Mouse (Mus musculus) thymus, postnatal 25 days (tissue): ENCODE results near the gene Msx3.

Experiments used
- DNase-seq: peaks from one replicate; pipeline ENCODE4 v3.0.0; 2022

Gene Msx3

DNA sequence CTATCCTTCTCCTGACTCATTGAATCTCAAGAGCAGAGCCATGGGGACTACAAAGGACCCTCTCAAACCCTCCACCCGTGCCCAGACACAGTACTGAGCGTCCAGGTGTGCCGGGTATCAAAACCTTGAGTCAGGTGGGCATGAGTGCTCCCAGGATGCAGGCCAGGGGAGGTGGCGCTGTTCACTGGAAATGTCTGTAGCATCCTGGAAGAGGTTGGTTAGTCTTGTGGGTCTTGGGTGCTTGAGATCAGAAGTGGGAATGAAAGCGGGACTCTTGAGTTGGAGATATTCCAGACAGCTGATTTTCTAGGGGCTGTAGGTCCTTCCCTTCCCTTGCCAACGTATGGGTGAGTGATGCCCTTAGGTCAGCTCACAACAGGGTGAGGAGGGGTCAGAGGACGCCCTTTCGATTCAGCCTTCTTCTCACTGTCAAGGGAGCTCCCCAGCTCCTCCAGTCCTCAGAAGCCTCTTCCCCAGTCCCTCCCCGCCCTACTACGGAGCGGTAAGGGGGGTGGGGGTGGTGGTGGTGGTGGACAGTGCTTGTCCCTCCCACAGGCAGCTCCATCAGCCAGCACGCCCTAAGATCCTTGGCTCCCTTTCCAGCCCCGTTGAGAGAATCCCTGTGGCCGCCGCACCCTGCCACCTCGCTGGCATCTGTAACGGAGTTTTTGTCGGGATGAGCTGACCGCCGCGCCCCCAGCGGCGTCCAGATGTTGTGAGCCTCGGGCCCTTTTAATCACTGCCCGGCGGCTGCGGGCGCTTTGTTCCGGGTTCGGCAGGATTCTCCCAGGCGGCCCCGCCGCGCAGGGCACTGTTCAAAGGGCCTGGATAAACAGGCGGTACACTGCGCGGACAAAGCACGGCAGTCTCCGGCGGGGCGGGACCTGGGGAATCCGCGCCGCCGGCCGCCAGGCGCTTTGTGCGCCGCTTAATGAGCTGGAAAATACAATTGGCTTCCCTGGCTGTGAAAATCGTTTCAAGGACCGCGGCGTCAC, 8.8 kb upstream of the Msx3 start:
- DNase-seq, result no peak

DNA sequence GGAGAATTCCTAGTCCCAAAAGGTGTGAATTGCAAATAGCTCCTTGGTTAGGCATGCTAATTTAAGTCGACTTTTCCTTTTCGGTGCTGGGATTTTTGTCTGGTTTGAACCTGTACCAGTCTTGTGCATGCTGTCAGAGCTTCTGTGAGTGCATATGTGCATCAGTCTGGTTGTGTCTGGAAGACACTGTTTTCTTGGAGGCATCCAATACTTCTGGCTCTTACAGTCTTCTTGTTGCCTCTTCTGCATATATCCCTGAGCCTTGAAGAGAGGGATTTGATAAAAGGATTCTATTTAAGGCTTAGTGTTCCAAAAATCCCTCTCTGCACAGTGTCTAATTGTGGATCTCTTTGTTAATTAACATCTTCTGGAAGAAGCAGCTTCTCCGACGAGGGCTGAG, 5.2 kb upstream of the Msx3 start:
- no peak for DNase-seq

DNA sequence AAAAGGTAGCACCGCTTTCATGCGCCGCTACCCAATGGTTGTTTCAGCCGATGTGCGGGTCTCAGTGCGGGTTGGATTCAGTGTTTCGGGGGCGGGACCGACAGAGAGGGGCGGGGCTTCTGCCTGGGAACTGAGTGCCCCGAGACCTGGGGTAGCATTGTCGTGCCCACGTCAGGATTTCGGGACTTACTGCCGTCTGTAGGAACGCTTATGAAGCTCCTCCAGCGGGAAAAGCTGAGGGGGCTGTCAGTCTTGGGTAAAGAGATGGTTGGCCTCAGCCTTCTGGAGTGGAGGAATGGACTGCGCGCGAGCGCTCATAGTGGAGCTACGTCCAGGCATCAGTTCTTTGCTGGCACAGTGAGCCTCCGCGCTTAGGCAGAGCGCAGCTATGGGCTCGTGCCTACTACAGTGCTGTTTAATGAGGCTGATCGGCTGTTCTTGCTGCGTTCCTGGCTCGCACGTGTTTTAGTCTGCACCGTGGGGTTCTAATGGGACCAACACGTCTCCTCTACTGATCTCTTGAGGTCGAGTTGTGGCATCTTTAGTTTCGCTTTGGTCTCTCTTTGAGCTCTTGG, 313 bp upstream of the Msx3 start:
- DNase-seq, result no peak

DNA sequence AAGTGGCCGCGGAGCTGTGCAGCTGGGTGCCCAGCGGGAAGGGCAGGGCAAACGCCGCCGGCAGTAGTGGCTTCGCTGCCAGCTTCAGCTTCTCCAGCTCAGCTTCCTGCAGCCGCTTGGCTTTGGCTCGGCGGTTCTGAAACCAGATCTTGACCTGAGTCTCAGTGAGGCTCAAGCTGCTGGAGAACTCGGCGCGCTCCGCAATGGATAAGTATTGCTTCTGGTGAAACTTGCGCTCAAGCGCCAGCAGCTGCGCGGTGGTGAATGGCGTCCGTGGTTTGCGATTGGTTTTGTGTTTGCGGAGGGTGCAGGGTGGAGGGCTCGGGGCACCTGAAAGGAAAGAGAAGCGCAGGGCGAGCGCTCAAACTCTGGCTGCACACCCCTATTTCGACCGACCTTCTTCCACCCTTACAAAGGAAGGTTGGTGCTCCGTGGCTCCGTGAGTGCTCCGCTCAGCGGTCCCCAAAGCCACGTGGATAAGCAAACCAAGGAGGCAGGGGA, 1.0 kb downstream of the Msx3 start:
- DNase-seq, result no peak

DNA sequence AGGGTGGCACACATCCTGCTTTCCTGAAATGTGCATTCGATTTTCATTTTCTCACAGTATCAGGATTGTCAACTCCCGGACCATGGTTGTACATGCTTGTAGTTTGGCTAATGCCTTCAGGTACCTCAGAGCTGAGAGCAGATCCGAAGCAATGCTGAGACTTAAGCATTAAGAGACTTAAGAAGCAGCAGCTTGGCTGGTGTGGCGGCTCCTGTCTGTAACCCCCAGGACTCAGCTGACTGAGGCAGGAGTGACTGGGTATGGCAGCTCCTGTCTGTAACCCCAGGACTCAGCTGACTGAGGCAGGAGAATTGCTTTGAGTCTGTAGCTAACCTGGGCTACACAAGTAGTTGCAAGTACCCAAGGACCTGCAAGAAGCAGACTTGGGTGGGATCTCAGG, 3.3 kb downstream of the Msx3 start:
- DNase-seq, result no peak

DNA sequence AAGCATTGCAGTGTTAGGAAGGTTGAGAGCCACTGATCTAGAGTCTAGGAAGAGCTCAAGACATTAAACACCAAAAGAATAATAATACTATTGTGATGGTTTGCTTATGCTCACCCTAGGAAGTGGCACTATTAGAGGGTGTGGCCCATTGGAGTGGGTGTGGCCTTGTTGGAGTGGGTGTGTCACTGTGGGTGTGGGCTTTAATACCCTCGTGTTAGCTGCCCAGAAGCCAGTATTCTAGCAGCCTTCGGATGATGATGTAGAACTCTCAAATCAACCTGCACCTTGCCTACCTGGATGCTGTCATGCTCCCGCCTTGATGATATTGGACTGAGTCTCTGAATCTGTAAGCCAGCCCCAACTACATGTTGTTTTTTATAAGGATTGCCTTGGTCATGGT, 6.2 kb downstream of the Msx3 start:
- no peak for DNase-seq

DNA sequence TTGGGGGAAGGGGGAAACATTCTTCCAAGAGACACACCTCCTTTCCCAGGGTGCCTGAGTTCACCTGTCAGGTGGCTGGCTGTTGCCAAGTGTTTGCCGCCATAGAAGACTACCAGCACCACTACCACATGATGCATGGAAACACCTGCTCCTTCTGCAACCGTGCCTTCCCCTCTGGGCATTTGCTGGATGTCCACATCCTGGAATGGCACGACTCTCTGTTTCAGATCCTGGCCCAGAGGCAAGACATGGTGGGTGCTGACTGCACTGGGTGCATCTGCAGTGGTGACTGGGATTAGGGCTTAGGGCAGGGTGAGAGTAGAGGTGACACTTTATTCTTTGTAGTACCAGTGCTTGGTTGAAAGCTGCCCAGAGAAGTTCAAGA, 11.7 kb downstream of the Msx3 start:
- DNase-seq, result no peak

DNA sequence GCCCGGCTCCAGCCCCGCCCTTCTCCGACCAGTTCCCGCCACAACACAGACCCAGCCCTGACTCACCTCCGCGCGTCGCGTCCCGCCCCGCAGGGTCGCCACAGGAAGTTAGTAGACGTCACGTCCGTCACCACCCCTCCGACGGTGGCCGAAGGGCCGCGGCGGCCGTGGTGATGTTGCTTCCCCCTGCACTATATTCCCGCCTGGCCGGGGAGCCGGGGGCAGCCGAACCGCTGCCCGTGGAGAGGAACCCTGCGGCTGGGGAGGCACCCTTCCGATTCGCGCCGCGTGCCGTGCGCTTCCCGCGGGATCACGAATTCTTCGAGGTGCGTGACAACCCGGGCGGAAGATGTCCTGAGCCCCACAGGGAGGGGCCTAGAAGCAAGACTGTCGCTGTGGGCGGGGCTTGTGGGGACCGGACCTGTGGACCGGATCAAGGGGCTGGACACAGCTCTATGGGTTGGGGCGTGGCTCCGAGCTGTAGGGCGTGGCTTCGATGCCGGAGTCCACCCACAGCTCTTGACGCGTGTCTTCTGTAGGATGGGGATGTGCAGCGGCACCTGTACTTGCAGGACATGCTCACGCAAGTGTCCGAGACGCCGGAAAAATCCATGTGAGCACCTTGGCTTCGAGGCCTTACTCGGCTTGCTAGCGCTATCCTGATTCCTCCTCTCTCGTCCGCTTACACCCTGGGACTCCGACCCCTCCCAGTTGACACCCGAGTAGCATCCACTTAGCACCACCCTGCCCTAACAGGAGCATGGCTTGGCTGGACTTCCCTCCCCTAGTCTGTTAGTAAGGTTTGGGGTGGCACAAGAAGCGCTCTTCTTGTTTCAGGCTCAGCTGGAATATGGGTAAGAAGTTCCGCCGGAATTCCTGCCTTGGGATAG, 12.4 kb downstream of the Msx3 start, which contains the start of the genes Zfp511 and Tubgcp2:
Gene Zfp511, plus strand, starts transcription at position 111 of the 890 bp plus-strand sequence.
Gene Tubgcp2, minus strand, starts transcription at position 389 of the 890 bp plus-strand sequence.
- DNase-seq, result peak; percentile 87

DNA sequence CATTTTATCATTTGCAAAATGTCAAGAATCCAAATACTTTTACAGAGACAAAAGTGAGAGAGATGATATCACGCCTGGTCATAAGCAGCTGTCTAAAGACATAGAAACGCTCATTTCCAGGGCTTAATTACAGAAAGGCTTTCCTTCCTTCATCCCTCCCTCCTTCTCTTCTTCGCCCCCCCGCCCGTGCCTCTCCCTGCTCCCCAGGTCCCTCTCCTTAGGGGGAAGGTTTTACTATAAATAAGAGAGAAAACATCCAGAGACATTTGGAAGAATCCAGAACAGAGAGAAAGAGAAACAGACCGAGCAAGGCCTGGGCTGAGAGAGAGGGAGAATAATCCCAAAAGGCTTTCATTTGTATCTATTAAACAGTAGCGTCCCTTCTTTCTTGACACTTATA, 13.4 kb downstream of the Msx3 start:
- DNase-seq, result no peak

DNA sequence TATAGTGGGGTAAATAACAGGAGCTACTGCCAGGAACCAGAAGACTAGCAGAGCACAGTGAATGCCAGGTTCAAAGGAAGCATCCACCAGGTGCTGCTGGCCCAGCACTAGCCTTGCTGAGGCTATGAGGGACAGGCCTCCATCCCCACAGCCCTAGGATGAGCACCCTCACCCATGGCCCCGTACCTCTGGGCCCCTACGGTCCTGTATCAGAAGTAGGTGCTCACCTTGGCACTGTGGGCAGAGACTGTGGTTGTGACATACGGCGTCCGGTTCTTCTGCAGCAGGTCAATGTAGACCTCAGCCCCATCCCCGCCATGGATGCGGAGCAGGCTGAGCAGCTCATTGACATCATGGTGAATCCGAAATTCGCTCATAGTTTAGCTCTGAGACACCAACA, 15.5 kb downstream of the Msx3 start:
- DNase-seq, result no peak

DNA sequence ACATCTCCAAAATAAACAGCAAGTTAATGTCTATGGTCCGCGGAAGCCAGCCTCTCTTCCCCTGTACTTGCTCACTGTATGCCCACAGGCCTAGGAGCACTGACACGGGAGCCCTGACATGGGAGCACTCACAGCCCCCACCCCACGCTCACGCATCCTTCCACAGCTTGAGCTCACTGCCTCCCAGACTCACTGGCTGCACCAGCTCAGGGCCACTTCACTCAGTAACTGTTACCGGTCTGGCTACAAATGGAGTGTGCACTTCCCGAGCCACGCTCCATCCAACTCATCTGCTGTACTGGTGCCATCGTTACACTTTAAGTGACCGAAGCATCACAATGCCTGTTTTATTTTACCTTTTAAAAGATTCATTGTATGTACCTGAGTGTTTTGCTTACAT, 16.5 kb downstream of the Msx3 start:
- no peak for DNase-seq

DNA sequence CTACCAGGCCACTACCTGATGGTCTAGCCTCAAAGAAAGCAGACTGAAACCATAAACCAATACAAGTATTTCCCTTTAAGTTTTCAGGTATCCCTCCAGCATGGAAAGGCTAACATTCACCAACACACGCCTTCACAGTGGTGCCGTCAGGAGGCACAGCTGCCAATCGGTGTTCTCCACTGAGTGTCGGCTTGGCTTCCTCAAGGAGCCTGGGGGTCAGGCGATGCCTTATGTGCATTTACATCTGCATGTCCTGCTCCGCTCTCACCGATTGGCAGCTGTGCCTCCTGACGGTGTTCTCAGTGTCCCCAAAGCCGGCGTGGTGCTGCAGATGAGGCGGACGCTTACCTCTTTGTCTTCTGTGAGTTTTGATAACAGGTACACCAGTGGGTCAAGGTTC, 17.1 kb downstream of the Msx3 start:
- DNase-seq, result no peak

DNA sequence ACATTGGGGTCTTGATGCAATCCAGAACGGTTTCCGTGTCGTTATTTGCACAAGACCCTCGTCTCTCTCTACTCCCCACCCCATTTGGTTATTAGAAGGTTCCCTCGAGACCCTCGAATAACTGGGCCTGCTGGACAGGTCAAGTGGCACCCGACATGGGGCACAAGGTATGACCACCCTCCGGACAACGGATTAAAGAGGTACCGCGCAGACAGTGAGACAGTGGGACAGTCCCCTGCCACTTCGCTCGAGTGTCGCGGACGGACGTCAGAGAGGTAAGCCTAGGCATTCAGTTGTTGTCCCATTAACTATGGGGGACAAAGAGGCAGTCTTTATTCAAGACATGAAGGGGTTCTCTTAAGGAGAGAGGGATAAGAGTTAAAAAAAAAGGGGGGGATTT, 37.6 kb downstream of the Msx3 start:
- DNase-seq, result no peak

DNA sequence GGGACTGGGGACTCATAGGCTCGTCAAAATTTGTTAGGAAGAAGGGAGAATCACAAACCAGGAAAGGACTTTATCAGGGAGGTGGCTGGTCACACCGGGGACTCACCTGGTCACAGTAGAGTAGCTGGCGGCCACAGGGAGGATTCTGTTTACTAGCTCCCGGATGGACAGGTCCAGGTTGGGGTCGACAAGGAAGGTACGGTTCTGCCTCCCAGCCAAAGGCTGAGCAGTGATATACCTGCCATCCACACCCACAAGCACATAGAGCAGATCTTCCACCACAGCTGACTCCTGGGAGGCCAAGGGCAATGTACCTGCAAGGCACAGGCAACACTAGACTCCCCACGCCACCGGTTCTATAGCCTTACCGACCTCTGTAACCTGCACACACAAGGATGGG, 41.1 kb downstream of the Msx3 start:
- no peak for DNase-seq

DNA sequence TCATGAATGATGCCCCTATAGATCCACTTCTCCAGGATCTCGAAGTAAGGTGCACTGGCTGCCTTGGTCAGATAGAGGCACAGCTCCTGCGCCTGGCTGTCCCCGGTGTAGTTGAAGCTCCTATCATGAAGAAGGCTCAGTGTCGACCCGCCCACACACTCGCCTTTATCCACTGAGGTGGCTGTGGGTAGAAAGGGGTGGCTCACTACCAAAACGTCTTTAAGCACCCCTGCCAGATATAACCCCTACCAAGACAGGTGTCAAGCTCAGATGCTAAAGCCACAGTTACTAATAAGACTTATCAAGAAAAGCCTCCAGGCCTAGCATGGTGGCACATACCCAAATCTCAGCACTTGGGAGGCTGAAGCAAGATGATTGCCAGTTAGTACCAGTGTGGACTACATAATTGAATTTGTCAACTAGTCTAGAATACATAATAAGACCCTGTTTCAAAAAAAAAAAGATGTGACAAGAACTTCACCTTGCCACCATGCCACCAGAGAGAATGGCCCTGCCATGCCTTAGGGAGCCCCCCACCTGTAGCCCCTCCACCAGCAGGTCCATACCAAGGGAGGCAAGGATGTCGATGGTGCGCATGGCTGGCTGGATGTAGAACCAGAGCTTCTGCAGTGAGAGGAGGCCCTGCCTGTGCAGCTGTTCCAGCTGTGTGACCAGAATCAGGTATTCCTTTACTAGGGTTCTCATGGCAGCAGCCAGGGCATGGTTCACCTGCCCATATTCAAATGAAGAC, 41.9 kb downstream of the Msx3 start:
- DNase-seq, result no peak

DNA sequence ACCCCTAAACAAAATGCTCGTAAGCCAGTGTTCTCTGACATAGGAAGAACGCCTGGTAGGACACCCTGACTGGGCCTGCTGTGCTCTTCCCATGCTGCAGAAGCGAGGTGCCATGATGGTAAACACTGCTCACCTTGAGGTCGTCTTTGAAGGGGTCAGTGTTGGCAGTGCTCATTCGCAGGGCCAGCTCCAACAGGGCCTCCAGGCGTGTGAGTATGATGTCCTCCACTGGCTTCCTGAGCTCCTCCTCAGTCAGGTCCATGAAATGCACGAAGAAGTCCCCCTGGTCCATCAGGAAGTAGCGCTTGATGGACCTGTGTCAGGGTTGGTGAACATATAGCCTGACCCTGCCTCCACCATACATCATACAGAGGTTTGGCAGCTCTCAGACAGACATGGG, 44.2 kb downstream of the Msx3 start:
- DNase-seq, result no peak

DNA sequence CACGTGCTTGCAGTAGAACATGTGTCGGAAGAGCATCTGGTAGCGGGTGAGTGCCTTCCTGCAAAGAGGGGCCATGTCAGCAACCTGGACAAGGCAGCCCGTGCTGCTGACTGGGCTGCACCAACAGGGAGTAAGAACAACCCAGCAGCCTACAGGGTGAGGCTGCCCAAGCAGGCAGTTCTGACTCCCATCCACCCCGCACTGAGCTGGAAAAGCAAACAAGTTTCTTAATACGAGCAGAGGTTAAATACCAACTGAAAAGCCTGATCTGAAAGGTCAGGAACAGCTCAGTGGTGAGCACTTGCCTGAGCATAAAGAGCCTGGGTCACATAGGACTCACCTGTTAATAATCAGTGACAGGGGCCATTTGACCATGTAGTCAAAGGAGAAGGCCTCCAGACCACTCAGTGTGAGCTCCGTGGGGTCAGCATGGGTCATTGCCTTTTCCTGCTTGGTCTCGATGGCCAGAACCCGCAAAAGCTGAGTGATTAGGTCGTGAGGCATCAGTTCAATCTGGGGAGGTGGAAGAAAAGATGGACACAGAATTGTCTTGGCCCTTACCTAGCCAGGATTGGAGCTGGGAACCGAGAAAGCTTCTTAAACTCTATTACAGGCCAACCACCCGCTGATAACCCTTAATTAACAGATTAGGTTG, 47.7 kb downstream of the Msx3 start:
- DNase-seq, result no peak

DNA sequence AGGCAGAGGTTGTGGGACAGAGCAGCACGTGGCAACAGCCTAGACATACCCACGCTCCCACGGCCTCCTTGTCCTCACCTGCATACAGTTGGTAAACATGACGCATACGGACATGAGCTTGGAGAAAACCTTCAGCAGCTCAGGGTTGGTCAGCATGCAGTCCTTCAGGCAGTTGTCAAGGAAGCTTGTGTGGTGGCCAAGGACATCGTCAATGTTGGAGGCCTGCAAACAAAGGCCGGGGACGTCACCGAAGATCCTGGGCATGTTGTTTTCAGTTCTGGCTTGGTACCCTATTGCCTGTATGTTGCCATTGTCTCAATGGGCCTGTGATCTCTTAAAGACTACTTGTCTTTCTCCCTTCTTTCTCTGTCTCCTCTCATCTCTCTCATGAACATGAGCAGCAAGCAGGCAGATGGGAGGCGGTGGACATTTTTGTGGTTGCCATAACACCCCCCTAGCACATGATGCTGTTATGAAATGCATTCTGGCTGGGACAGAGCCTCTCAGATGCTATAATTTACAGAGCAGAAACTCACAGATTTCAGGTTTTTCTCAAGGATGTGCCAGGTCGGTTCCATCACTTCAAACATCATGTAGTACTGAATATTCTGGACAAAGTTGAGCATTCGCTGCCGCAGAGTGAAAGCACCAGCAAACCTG, 50.1 kb downstream of the Msx3 start:
- DNase-seq, result no peak
